Mouse (Mus musculus) limb, embryonic 14.5 days (tissue): ENCODE results near the gene Lilra5. TPM values are rescaled to one million over a fixed set of nuclear protein-coding genes. Genes with fewer than 3 reads are reported as not detected.
"Not testable (repeated sequence)": the region's sequence is repeated elsewhere in the genome, so short reads cannot be mapped to it uniquely, and the experiment has no call there.

Experiments
- ATAC-seq: fragments of 200-750 bp; cut with Nextera tagmentation; 2 replicates; pipeline ENCODE4 v1.8.0; 2017; ENCODE audit warnings: low read depth, moderate number of reproducible peaks, moderate TSS enrichment; ENCODE audit not compliant: low FRiP score
- DNase-seq: peaks from one replicate; pipeline ENCODE4 v3.0.0-alpha.2; 2015; ENCODE audit warnings: low spot score
- H3K27ac ChIP-seq: fragments of 300-500 bp; sonication (generic); replicated peaks from 2 replicates; pipeline ENCODE4 v1.5.1; 2014; ENCODE audit warnings: low read depth, mild to moderate bottlenecking, low read length, moderate library complexity, mixed read lengths
- H3K27me3 ChIP-seq: fragments of 300-500 bp; sonication (generic); 2 replicates; pipeline ENCODE4 v1.6.1; 2014; ENCODE audit warnings: low read length, mixed read lengths; ENCODE audit not compliant: control insufficient read depth, insufficient read depth
- H3K36me3 ChIP-seq: fragments of 300-500 bp; sonication (generic); 2 replicates; pipeline ENCODE4 v1.6.1; 2014; ENCODE audit warnings: mild to moderate bottlenecking, low read length, moderate library complexity, mixed read lengths; ENCODE audit not compliant: control insufficient read depth, insufficient read depth
- H3K4me1 ChIP-seq: fragments of 300-500 bp; sonication (generic); 2 replicates; pipeline ENCODE4 v1.6.1; 2014; ENCODE audit warnings: antibody characterized with exemption, low read length, mixed read lengths; ENCODE audit not compliant: control insufficient read depth, insufficient read depth
- H3K4me2 ChIP-seq: fragments of 300-500 bp; sonication (generic); replicated peaks from 2 replicates; pipeline ENCODE4 v1.6.1; 2014; ENCODE audit warnings: low read depth, mild to moderate bottlenecking, low read length, moderate library complexity; ENCODE audit not compliant: severe bottlenecking
- H3K4me3 ChIP-seq: fragments of 300-500 bp; sonication (generic); replicated peaks from 2 replicates; pipeline ENCODE4 v1.5.1; 2014; ENCODE audit warnings: low read length
- H3K9ac ChIP-seq: fragments of 300-500 bp; sonication (generic); 2 replicates; pipeline ENCODE4 v1.6.1; 2014; ENCODE audit warnings: mild to moderate bottlenecking, low read depth, low read length, moderate library complexity; ENCODE audit not compliant: severe bottlenecking
- H3K9me3 ChIP-seq: fragments of 300-500 bp; sonication (generic); 2 replicates; pipeline ENCODE4 v1.6.1; 2016; ENCODE audit warnings: low read length; ENCODE audit not compliant: control insufficient read depth
- POLR2A ChIP-seq: fragments of 200-500 bp; IDR thresholded peaks from 2 replicates; pipeline ENCODE4 v1.8.0; 2012; ENCODE audit warnings: inconsistent platforms, mild to moderate bottlenecking, moderate library complexity, borderline replicate concordance; ENCODE audit not compliant: insufficient read depth, insufficient read length; ENCODE audit errors: extremely low read depth
- WGBS: fragments of 180-500 bp; shearing (Covaris S2); extraction: QIAGEN DNeasy Blood & Tissue Kit; methylation state at CpG from one replicate; pipeline ENCODE4 v1.1.7; 2014; 5-methylcytosine and 5-hydroxymethylcytosine counted together
- polyA plus RNA-seq, 2 experiments: library from polyadenylated mRNA; depleted of rRNA in 1 of 2; stranded (reverse) in 1 of 2; unstranded in 1 of 2; fragments of >200 nt; fragmentation: Nextera tagmentation in 1 of 2; extraction: Ambion mirVana in 1 of 2; gene quantifications; 2 replicates each; pipeline versions ENCODE4 v1.2.1 to v1.2.3; 2012 to 2014

Lilra5 gene
- polyA plus RNA-seq (2012; rRNA removed) (0.06 TPM in 1 of 2 replicates, not detected in the other), polyA plus RNA-seq (2014; fragmentation: Nextera tagmentation; extraction: Ambion mirVana) (0.10 TPM in 1 of 2 replicates, not detected in the other)

GRCm38 (mm10) chr7:4237454-4237853, at the start of gene Lilra5:
Lilra5 (plus strand) TSS chr7:4237754.
- Histone ChIP-seq H3K9me3 (no peaks in the 10 kb centered on the region), H3K4me1 (no peaks in the 10 kb centered on the region), H3K9ac (no peak within 1 kb of the TSS), H3K4me3 (no peak within 1 kb of the TSS), H3K27me3 (no peaks in the 10 kb centered on the region), H3K36me3 (no peaks in the 10 kb centered on the region), H3K27ac (no peak within 1 kb of the TSS), H3K4me2 (no peak within 1 kb of the TSS)
- ATAC-seq (no peak), DNase-seq (no peak)
- WGBS, result 78% methylated on average over 7 of the region's 7 CpGs
- TF ChIP-seq POLR2A, result no peak

GRCm38 (mm10) chr7:4207126-4207525, 30.4 kb upstream of the Lilra5 start:
- WGBS, result 95% methylated on average over 1 of the region's 1 CpGs
- Histone ChIP-seq H3K4me1 (no peaks in the 10 kb centered on the region), H3K27me3 (no peaks in the 10 kb centered on the region), H3K4me2 (no peak overlapping the region), H3K36me3 (no peaks in the 10 kb centered on the region), H3K27ac (no peak overlapping the region), H3K4me3 (no peak overlapping the region), H3K9ac (no peak overlapping the region), H3K9me3 (no peaks in the 10 kb centered on the region)
- TF ChIP-seq POLR2A, result no peak
- ATAC-seq, result no peak
- no peak for DNase-seq

GRCm38 (mm10) chr7:4208626-4209025, 28.9 kb upstream of the Lilra5 start:
- Histone ChIP-seq H3K27ac (no peak overlapping the region), H3K4me2 (no peak overlapping the region), H3K9ac (no peak overlapping the region), H3K4me1 (no peaks in the 10 kb centered on the region), H3K36me3 (no peaks in the 10 kb centered on the region), H3K4me3 (no peak overlapping the region), H3K27me3 (no peaks in the 10 kb centered on the region), H3K9me3 (no peaks in the 10 kb centered on the region)
- no peak for TF ChIP-seq POLR2A
- DNase-seq (no peak), ATAC-seq (no peak)
- 46% methylated on average over 2 of the region's 2 CpGs for WGBS

GRCm38 (mm10) chr7:4213436-4213835, 24.1 kb upstream of the Lilra5 start:
- not testable (repeated sequence) for H3K4me2 ChIP-seq, H3K27ac ChIP-seq, H3K27me3 ChIP-seq, H3K9ac ChIP-seq, H3K36me3 ChIP-seq, DNase-seq, H3K9me3 ChIP-seq, H3K4me1 ChIP-seq, H3K4me3 ChIP-seq, ATAC-seq

GRCm38 (mm10) chr7:4215396-4215795, 22.2 kb upstream of the Lilra5 start:
- 87% methylated on average over 2 of the region's 2 CpGs for WGBS
- Histone ChIP-seq H3K27me3 (no peaks in the 10 kb centered on the region), H3K4me2 (no peak overlapping the region), H3K27ac (no peak overlapping the region), H3K9ac (no peak overlapping the region), H3K9me3 (no peaks in the 10 kb centered on the region), H3K4me1 (no peaks in the 10 kb centered on the region), H3K4me3 (no peak overlapping the region), H3K36me3 (no peaks in the 10 kb centered on the region)
- DNase-seq (no peak), ATAC-seq (no peak)
- no peak for TF ChIP-seq POLR2A

GRCm38 (mm10) chr7:4215805-4216204, 21.7 kb upstream of the Lilra5 start:
- DNase-seq, result no peak
- Histone ChIP-seq H3K9ac (no peak overlapping the region), H3K9me3 (no peaks in the 10 kb centered on the region), H3K36me3 (no peaks in the 10 kb centered on the region), H3K27me3 (no peaks in the 10 kb centered on the region), H3K4me3 (no peak overlapping the region), H3K27ac (no peak overlapping the region), H3K4me1 (no peaks in the 10 kb centered on the region), H3K4me2 (no peak overlapping the region)
- no peak for TF ChIP-seq POLR2A
- no peak for ATAC-seq
- WGBS, result 69% methylated on average over 2 of the region's 2 CpGs
